Mouse (Mus musculus): ENCODE measurements around the gene Ogfod3.

Ogfod3 gene

DNA sequence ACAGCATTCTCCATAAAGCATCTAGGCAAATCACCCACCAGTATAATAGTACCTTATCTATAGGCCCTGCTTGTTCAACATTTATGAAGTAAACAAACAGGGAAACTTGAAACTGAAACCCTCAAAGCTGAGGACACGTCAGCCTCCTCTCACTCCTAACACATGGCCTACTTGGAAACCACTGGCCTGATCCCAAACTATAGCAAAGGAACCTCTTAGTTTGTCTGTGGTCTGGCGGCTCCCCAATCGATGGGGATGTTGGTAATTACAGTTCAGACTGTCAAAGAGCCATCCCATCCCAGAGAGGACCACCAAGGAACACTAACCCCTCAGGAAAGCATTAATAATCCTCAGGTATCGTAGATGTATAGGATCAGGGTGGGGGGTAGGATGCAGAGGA, 4.7 kb downstream of the Ogfod3 start:
- DNase-seq (ENCODE audit: low read depth): no peak

DNA sequence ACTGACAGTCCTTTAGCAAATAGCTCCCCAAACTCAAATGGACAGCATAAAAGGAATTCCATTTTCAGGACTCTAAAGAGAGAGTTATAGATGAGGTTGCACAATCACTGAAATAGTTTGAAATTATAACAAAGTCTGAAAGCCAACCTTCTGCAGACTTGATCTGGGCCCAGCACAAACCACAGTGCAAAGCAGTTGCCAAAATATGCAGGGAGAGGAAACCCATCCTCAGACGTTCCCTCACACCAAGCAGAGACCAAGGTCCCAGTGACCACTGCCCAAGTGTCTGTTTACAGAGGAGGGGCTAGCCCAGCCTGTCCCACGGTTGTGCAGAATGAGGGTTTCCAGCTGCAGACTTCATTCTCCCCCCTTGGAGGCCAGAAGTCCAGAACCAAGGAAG, 5.9 kb downstream of the Ogfod3 start:
- no peak for DNase-seq (ENCODE audit: low read depth)

- DNase-seq (ENCODE audit: low read depth): no peak
Measured at GRCm38 (mm10) chr11:121193415-121193814, 11.1 kb downstream of the Ogfod3 start.

DNA sequence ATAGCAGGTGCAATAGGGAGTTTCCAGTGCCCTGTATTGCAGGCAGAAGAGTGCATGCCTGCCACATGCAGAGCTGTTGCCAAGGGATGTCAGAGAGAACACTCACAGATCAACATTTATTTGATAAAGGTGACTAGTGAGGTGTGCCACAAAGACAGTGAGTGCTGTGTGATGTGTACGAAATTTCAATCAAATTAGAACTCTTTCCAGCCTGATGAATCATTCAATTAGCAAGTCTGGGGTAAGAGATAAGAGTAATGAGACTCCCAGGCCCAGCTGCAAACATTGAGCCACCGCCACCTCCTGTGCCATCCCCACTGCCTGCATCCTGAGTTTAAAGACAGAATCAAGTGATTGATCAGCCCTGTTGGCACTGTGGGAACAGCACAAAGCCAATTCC, 11.8 kb downstream of the Ogfod3 start:
- DNase-seq (ENCODE audit: low read depth): no peak

DNA sequence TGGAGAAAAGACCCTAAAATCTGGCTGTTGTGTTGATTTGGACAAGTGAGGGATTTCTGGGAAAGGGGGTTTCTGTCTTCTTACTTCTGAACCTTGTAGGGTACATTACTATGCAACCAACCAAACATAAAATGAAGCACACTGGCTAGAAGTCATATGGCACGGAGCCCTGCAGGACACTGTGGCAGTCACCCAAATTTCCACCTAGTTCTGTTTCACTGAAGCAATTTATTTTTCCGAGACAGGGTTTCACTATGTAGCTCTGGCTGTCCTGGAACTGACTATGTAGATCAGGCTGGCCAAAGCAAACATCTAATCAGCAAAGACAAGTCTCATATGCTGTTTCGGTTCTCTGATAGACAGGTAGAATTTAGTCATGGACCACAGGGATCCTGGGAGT, 14.8 kb downstream of the Ogfod3 start:
- no peak for DNase-seq (ENCODE audit: low read depth)

DNA sequence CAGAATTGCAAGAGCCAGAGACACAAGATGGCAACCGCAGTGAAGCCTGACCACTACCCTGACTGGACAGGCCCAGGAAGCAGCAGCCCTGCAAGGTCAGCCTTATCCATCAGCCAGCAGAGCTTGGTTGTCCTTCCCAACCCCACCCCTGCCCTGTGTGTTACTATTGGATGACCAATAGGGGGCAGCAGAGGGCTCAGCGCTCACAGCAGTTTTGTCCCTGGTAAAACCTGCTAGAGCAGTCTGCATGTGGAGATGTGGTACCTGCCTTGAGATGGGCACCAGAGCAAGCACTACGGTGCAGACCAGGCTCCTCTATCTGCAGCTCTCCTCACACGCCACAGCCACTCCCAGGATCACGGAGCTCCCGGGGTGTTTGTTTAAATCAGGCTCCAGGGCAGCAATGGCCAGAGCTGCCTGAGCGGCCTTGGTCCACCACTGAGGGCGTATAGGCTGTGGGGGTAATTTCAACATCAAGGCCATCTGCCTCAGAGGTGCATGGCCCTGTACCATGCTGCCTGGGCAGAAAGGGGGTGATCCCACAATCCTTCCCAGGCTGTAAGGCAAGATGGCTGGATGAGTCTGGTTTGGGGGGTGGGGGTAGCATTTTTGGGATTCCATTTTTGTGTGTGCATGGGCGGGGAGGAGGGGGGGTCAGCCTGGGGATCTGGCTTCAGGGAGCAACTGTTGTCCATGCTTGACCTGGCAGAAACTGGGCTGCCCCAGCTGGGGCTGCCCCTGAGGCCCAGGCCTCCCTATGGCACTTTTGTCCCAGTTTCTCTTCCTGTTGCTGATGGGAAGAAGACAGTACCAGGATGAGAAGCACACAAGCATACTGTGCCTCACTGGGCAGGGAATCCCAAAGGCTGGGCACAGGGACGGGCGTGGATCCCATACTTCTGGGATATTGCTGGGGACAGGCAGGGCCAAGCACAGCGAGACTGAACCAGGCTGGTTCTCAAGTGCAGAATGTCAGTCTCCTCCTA, 27.9 kb downstream of the Ogfod3 start:
- DNase-seq (ENCODE audit: low read depth): peak; percentile 63

- no peak for DNase-seq (ENCODE audit: low read depth)
Measured at GRCm38 (mm10) chr11:121174234-121174633, 30.3 kb downstream of the Ogfod3 start.

DNA sequence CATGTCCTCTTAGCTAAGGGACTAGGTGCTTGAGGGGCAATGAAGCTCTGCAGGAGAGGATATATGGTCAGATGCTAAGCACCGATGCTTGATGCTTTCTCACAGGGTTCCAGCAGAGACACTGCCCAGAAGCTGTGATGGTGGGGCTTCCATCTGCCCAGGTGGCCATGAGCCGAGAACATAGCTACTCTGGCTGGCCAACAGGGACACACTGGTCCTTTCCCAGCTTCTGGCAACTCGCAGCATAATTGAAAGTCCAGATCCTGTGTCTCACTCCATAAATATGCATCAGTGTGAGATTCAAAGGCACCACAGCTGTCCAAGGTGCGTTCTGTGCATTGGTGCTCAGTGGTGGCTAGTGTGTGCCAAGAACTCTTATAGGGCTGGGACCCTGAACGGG, 31.3 kb downstream of the Ogfod3 start:
- DNase-seq (ENCODE audit: low read depth): no peak

DNA sequence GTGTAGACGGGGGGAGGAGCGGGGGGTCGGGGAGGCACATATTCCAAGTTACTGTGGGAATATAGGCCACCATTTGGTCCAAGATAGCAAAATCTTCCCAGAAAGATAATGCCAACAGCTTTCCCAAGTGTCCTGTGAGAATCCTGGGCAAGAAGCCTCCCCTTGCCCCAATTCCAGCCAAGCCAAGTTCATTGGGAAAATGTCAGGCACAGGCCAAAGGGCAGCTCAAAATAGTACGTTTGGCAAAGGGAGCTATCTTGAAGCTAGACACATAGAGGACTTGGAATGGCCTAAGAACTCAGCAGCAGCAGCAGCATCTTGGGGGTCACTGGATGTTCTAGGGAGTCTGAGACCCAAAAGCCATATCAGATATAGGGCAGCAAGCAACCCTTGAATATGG, 40.8 kb downstream of the Ogfod3 start:
- no peak for DNase-seq (ENCODE audit: low read depth)

GRCm38 (mm10) chr11:121160636-121161346, 43.7 kb downstream of the Ogfod3 start:
- no peak for DNase-seq (ENCODE audit: low read depth)

- no peak for DNase-seq (ENCODE audit: low read depth)
Measured at GRCm38 (mm10) chr11:121159971-121160370, 44.5 kb downstream of the Ogfod3 start, which contains the start of gene Uts2r. Gene Uts2r (plus strand): TSS chr11:121160271.

- DNase-seq (ENCODE audit: low read depth): no peak
Measured at GRCm38 (mm10) chr11:121156411-121156891, 48.1 kb downstream of the Ogfod3 start.

DNA sequence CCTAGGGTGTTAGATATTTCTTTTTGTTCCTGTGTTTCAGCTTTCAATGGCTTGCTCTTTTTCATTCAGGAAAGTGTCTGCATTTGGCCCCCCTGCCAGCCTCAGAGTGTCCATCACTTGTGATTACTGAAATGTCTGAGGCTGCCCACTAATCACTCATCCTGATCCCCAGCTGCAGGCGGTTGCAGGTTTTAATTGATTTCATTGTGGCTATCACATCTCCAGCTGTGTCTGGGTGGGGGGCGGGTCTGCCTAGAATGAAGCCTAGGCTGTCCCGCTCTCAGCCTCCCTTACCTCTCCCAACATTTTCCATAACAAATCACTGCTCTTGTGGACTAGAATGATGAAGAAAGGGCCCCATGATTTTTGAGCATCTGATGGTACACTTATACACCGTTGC, 50.3 kb downstream of the Ogfod3 start:
- no peak for DNase-seq (ENCODE audit: low read depth)

DNA sequence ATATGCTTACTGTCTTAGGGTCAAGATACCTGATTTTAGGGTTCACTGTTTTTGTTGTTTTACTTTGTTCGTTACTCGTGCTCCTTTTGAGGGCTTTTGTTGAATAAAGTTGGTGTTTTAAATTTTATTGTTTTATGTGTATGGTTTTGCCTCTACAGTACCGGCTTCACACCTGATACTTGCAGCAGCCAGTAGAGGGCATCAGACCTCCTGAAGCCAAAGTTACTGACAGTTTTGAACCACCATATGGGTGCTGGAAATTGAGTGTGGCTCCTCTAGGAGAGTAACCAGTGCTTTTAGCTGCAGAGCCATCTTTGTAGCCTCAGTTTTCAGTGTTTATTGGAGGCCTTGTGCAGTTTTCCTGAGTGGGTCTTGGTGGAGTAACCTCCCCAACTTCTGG, 56.3 kb downstream of the Ogfod3 start:
- DNase-seq (ENCODE audit: low read depth): peak; percentile 30

GRCm38 (mm10) chr11:121145865-121146264, 58.6 kb downstream of the Ogfod3 start, which contains the start of gene Tex19.1:
Gene Tex19.1 (plus strand): TSS chr11:121146143.
- DNase-seq (ENCODE audit: low read depth): peak; percentile 64

DNA sequence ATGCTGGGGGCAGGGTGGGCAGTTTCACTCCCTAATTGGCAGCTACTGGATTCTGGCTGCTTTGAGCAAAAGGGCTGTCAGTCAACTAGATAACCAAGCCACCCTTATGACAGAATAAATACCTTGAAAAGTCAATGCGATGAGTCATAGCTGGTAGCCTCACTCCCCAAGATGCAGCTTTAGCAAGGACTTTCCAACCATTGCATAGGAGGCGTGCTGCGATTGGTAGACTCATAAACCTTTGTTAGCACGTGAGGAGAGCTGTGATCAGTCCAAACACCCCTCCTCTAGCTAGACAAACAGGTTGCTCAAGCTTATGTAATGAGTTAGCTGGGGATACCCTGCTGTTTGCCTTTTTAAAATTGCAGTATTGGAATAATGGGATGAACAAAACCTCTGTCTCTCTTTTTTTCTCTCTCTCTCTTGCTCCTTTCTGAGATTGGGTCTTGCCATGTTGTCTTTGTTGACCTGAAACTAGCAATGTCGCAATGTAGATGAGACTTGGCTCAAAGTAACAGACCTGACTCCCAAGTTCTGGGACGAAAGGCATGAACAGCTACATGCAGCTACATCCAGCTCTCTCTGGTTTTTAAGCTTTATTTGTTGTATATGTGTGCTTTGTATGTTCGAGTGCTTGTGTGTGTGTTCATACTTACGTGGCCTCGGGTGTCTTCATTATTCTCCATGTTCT, 61.0 kb downstream of the Ogfod3 start:
- DNase-seq (ENCODE audit: low read depth): peak; percentile 32

DNA sequence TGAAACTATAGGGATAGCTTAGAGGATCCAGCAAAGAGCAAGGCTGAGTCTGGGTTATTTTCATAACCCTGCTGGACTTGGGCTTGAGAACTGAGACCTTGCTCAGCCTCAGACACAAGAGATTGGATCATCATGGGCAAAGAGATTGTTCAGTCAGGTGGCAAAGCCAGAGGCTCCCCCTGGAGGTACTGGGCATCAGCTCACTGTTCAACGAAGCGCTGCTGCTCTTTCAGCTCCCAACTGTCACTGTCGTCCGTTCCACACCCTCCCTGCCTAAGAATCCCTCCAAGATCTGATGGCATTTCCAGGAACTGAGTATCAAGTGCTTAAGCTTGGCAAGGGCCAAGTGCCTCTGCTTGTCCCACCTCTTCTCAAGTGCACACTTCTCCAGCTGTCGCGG, 65.8 kb downstream of the Ogfod3 start:
- DNase-seq (ENCODE audit: low read depth): no peak

DNA sequence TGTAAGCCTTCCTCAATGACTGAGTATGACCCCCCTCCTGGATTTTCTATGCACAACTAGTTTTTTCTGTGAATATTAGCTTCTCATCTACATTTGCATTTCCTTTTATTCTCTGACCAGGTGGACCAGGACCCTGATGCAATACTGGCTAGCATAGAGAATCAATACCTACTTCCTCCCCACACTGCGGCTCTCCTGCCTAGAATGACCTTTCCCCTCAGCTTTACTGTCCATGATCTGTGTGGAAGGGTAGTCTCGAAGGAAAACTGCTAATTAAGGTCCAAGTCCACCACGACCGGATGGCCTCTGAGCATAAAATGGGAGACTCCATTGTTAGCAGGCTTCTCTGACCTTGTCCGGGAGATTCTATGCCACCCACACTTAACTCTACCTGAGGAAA, 66.8 kb downstream of the Ogfod3 start:
- no peak for DNase-seq (ENCODE audit: low read depth)

DNA sequence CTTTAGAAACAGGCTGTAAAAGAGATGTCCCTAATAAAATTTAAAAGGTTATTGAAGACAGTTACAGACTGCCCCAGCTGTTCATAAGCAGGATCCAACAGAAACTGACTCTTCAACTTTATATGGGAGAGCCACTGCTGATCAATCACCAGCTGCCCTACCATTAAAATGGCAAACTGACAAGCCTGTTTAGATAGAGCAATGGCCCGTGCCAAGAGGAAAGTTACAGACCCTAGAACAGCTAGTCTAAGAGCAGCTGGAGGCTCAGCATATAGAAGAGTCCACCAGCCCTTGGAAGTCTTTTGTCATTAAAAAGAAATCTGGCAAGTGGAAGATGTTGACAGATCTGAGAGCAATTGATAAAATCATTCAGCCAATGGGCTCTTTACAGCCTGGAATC, 69.9 kb downstream of the Ogfod3 start:
- DNase-seq (ENCODE audit: low read depth): no peak

DNA sequence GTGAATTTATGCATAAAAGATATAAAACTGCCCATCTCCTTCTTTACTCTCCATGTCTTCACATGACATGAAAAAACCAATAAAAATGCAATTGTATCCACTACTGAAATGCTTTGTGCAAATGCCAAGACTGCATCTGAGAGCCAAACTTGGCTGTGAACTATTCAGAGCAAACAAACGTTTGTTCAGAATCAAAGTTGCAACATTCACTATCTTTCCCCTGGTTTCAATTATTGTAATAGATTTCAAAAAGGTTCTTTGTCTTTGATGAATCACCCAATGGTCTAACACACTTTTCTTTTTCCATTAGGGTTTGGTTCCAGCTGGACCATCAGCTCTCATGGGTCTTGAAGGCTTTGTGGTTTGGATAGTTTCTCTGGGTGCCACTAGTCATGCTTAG, 74.9 kb downstream of the Ogfod3 start:
- DNase-seq (ENCODE audit: low read depth): no peak
